Mouse (Mus musculus) neural tube, postnatal 0 days (tissue): ENCODE data around the gene Igf1r. TPM values are rescaled to one million over a fixed set of nuclear protein-coding genes. Genes with fewer than 3 reads are reported as not detected.

Experiments
- polyA plus RNA-seq: library from polyadenylated mRNA; unstranded; fragments of >200 nt; fragmentation: Nextera tagmentation; extraction: Ambion mirVana; gene quantifications from 2 replicates; pipeline ENCODE4 v1.2.1, GENCODE M21; 2015

The Igf1r gene
- 10.9 and 12.2 TPM in 2 replicates for polyA plus RNA-seq

DNA sequence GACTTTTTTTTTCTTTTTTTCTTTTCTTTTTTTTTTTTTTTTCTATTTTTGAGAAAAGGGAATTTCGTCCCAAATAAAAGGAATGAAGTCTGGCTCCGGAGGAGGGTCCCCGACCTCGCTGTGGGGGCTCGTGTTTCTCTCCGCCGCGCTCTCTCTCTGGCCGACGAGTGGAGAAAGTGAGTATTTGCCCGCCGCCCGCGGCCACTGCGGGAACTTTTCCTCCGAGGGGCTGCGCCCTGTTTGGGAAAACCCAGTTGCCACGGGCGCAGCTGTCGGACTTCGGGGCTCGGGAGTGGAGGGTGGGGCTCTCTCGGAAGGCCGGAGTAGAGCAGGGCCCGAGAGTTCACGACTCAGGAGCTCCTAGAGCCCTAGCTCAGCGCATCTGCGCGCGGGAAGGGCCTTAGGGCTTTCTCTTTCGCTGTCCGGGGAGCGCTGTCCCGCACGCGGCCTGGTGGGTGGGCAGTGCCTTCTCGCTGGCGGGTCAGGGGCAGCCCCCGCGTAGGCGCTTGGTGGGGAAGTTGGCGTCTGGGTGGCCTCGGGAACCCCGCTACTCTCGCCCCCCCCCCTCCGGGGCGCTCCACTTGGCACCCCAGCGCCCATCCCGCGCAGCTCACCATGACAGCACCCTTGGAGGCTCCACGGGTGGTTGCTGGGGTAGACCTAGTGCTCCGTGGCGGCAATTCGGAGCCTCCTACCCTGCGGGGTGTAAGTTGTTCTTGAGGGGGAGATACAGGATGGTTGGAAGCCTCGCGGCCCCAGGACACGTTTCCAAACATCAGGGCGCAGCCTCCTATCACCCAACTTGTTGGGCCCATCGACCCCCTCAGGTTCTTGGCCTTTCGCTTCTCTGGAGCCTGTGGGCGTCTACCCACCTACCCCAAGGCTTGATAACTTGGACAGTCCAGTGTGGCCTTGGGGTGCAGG, at the start of gene Igf1r:
Igf1r (plus strand) TSS at position 51 of the 924 bp plus-strand sequence.

DNA sequence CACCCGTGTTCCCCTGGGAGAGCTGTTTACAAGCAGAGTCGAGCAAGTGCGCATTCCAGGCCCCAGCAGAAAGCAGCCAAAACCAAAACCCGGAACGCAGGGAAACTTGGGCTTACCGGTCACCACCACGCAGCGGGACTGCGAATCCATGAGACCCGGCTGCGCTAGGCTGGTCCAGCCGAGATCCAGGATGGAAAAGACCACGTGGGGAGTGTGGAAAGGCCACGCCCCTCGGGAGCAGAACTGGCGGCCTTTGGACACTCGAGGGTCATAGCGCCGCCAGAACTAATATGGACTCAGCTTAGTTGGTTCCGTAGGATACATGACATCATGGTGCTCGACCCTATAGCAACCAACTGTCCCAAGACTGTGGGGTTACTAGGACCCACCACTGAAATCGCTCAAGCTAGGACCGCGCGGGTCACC, 311.4 kb downstream of the Igf1r start, which contains the start of gene Pgpep1l:
Pgpep1l (minus strand) TSS at position 206 of the 426 bp plus-strand sequence.

DNA sequence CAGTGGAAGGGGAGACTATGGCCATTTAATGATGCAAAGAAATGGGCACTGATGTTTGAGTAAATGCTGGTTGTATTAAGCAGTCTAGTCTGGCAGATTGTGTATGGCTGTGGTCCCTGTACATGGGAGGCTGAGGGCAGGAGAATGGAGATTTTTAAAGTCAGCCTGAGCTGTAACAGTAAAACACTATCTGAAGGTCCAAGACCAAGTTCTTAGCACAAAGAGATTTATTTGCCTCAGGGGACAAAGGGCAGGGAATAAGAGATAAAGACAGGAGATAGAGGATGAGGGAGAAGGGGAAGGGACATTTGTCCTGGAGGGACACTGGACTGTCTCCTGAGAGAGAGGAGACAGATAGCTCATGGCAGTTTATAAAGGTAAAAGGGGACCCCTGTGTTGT, 320.9 kb downstream of the Igf1r start, which contains the start of gene Fam169b:
Fam169b (plus strand) TSS at position 325 of the 400 bp plus-strand sequence.

Other genes starting within 250 kb of the Igf1r start
- gene Synm, start 193.1 kb upstream of the Igf1r start, polyA plus RNA-seq, result 9.3 and 9.8 TPM in 2 replicates